Mouse (Mus musculus): ENCODE data around the gene Nyap1. TPM values are rescaled to one million over a fixed set of nuclear protein-coding genes. Genes with fewer than 3 reads are reported as not detected.
"Not testable (repeated sequence)": the region's sequence is repeated elsewhere in the genome, so short reads cannot be mapped to it uniquely, and the experiment has no call there.

The Nyap1 gene
- total RNA-seq, 2 experiments from 2014 or later: 70.1 to 79.5 TPM

GRCm38 (mm10) chr5:137748130-137748770 lies 6.8 kb upstream of the Nyap1 start:
- intact Hi-C loops (cut with DNase I): loop anchor here (5.0 kb wide), 1 partner anchor 216 kb away; the partner anchor contains the start of genes Epo and Gnb2
- DNase-seq (ENCODE audit: low spot score in 2 of 2): no peak

- DNase-seq (ENCODE audit: low spot score in 2 of 2): no peak
Measured at GRCm38 (mm10) chr5:137747326-137747961, 6.0 kb upstream of the Nyap1 start.

GRCm38 (mm10) chr5:137746851-137747325 lies 5.5 kb upstream of the Nyap1 start:
- intact Hi-C loops (cut with DNase I): loop anchor here (5.0 kb wide), 1 partner anchor 215 kb away; the partner anchor contains the start of genes Epo and Gnb2
- DNase-seq (ENCODE audit: low spot score in 2 of 2): no peak

More at GRCm38 (mm10) chr5:137747326-137747961, 6.0 kb upstream of the Nyap1 start:
- intact Hi-C loops (cut with DNase I): loop anchor here (5.0 kb wide), 1 partner anchor 215 kb away; the partner anchor contains the start of genes Epo and Gnb2

GRCm38 (mm10) chr5:137746282-137746850 lies 5.0 kb upstream of the Nyap1 start:
- DNase-seq (ENCODE audit: low spot score in 2 of 2): no peak
- intact Hi-C loops (cut with DNase I): loop anchor here (5.0 kb wide), 1 partner anchor 214 kb away; the partner anchor contains the start of genes Epo and Gnb2

- intact Hi-C loops (cut with DNase I): loop anchor here (5.0 kb wide), 1 partner anchor 213 kb away; the partner anchor contains the start of genes Epo and Gnb2
- DNase-seq (ENCODE audit: low spot score in 2 of 2): peak; percentile 87
Measured at GRCm38 (mm10) chr5:137745214-137746171, 4.1 kb upstream of the Nyap1 start, which contains the start of gene Tsc22d4. Tsc22d4 (plus strand) TSS chr5:137745730.

GRCm38 (mm10) chr5:137744197-137744596 lies 2.8 kb upstream of the Nyap1 start:
- DNase-seq (ENCODE audit: low spot score in 2 of 2): no peak
- intact Hi-C loops (cut with DNase I): loop anchor here (5.0 kb wide), 1 partner anchor 87 kb away; no protein-coding TSS in a partner anchor

GRCm38 (mm10) chr5:137742836-137743235 lies 1.4 kb upstream of the Nyap1 start:
- intact Hi-C loops (cut with DNase I): loop anchor here (5.0 kb wide), 1 partner anchor 86 kb away; no protein-coding TSS in a partner anchor
- no peak for DNase-seq (ENCODE audit: low spot score in 2 of 2)

GRCm38 (mm10) chr5:137742048-137742447 lies 641 bp upstream of the Nyap1 start:
- intact Hi-C loops (cut with DNase I): loop anchor here (5.0 kb wide), 1 partner anchor 85 kb away; no protein-coding TSS in a partner anchor
- no peak for DNase-seq (ENCODE audit: low spot score in 2 of 2)

- no peak for DNase-seq (ENCODE audit: low spot score in 2 of 2)
- intact Hi-C loops (cut with DNase I): loop anchor here (5.0 kb wide), 1 partner anchor 83 kb away; no protein-coding TSS in a partner anchor
Measured at GRCm38 (mm10) chr5:137740506-137740905, 901 bp downstream of the Nyap1 start.

GRCm38 (mm10) chr5:137739471-137739870 lies 1.9 kb downstream of the Nyap1 start:
- intact Hi-C loops (cut with DNase I): no loop called here
- no peak for DNase-seq (ENCODE audit: low spot score in 2 of 2)

- intact Hi-C loops (cut with DNase I): no loop called here
Measured at GRCm38 (mm10) chr5:137738516-137738915, 2.9 kb downstream of the Nyap1 start.

GRCm38 (mm10) chr5:137737400-137737940 lies 3.9 kb downstream of the Nyap1 start:
- DNase-seq (ENCODE audit: low spot score in 2 of 2): no peak
- intact Hi-C loops (cut with DNase I): no loop called here

More at GRCm38 (mm10) chr5:137738516-137738915, 2.9 kb downstream of the Nyap1 start:
- no peak for DNase-seq (ENCODE audit: low spot score in 2 of 2)

- intact Hi-C loops (cut with DNase I): loop anchor here (1.0 kb wide), 1 partner anchor 50 kb away; the partner anchor contains the start of gene Agfg2
- DNase-seq (ENCODE audit: low spot score in 2 of 2): peak; percentile 87 to 88
Measured at GRCm38 (mm10) chr5:137734289-137735061, 6.9 kb downstream of the Nyap1 start.

- no peak for DNase-seq (ENCODE audit: low spot score in 2 of 2)
- intact Hi-C loops (cut with DNase I): loop anchor here (1.0 kb wide), 1 partner anchor 49 kb away; the partner anchor contains the start of gene Agfg2
Measured at GRCm38 (mm10) chr5:137733638-137734288, 7.6 kb downstream of the Nyap1 start.

- intact Hi-C loops (cut with DNase I): no loop called here
- no peak for DNase-seq (ENCODE audit: low spot score in 2 of 2)
Measured at GRCm38 (mm10) chr5:137726767-137727166, 14.6 kb downstream of the Nyap1 start.

GRCm38 (mm10) chr5:137723840-137724239 lies 17.6 kb downstream of the Nyap1 start:
- intact Hi-C loops (cut with DNase I): no loop called here
- DNase-seq (ENCODE audit: low spot score in 2 of 2): no peak

- DNase-seq (ENCODE audit: low spot score in 2 of 2); intact Hi-C loops (cut with DNase I): not testable (repeated sequence)
Measured at GRCm38 (mm10) chr5:137720558-137721164, 20.7 kb downstream of the Nyap1 start.
